Mouse (Mus musculus) cerebellum, postnatal 10 days (tissue): ENCODE measurements around the gene Pard3b.

Source experiments
- DNase-seq, 2 experiments: peaks; one replicate each; pipeline ENCODE4 v3.0.0; 2021; ENCODE audit warnings: mixed read lengths in 2 of 2

Pard3b gene

DNA sequence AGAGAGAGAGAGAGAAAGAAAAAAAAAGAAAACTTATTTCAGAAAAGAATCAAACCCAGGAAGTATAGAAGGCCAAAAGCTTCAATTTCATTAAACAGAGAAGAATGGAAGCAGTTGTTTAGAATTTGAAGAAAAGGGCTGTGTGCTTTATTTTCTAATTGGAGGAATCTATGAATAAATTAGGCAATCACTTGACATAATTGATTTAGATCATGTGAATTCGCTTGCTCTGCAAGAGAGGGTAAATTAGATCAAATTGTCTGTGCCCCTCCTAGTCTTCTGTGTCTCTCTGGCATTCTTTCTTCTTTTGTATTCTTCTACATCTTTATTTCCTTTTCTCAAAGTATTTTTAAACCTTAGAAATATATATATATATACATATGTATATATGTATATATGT, 616.3 kb downstream of the Pard3b start:
- no peak for DNase-seq

DNA sequence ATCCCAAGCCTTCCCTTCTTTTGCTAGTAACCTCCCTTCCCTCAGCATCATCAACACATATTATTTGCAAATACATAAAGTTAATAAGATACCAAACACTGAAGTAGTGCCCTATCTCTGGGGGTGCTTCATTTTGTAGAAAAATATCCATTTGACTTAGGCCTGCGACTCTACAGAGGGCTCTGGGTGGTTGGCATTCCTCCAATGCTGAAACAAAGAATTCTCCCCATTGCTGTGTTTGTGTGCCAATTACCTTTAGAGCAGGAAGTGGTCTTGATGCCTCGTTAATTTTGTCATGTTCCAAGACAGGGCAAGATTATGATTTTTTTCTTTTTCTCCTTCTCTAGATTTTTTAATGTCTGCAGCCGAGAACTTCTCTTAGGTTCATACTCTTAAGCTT, 637.8 kb downstream of the Pard3b start:
- peak; percentile 50 to 53 for DNase-seq

DNA sequence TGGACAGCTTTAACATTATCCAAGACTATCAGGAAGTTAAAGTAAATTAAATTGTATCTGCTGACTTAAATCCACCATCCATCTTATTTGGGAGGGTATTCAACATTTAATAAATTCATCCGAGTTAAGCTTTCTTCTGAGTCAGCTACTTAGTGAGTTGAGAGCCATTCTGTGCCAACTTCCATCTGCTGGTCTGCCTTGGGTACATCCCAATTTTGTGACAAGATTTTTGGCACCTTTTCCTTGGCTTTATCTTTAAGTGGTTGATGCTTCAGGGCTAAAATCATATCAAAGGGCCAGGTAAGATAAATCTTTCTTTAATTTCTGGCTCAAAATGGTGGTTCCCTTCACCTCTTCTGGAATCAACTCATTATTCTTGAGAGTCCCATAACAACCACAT, 640.0 kb downstream of the Pard3b start:
- DNase-seq: peak; percentile 62 to 65

DNA sequence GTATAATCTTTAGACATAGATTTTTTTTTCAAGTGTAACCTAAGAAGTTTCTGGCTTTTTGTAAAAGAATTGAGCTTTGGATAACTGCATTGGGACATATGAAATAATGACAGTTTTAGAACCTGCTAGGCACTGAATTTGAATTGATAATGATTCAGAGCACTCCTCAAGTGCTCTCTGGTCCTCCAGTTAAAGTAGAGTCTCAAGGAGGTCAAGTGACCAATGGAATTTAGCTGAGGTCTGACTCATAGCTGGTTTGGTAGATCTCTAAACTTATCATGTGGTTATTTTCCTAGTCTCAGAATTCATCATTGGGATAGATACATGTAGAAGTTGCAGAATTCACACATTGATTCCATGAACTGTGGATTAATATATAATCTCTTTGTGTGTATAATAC, 642.0 kb downstream of the Pard3b start:
- DNase-seq: no peak

- no peak for DNase-seq
These were observed 644.2 kb downstream of the Pard3b start for GRCm38 (mm10) chr1:62282835-62283234.

- DNase-seq: no peak
These were observed 645.0 kb downstream of the Pard3b start for GRCm38 (mm10) chr1:62283624-62284023.

DNA sequence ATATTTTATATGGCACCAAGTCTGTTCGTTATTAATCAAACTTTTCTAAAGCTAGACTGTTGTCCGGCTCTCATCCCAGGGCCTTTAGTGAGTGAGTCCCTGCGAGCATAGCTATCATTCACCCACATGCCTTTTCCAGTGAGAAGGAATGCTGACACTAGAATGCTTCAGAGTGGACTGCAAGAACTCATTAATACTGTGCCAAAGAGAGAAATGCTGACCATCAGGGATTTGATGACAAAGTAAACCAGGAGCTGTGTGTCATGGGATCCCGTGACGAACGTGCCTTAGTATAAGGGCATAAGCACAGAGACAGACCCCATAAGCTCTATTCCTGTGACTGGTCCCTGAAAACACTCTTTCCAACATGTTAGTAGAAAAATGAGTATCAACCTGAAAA, 670.8 kb downstream of the Pard3b start:
- DNase-seq: no peak

DNA sequence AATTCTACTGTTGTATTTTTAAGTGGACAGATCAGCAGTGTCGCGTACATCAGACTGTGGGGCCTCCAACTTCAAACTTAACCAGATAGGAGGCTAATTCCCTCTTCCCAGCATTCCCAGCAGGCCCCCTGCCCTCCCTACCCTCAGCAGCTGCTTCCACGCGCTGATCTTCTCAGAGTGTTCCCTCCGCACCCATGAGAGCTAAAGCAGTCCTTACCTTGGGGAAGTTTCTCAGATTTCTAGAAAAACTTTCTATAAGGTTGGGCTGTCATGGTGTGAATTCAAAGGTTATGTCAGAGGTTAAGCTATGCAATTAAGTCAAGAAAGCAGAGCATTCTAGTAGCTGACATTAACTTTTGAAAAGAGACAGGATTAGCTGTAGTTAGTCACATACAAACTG, 686.6 kb downstream of the Pard3b start:
- no peak for DNase-seq

DNA sequence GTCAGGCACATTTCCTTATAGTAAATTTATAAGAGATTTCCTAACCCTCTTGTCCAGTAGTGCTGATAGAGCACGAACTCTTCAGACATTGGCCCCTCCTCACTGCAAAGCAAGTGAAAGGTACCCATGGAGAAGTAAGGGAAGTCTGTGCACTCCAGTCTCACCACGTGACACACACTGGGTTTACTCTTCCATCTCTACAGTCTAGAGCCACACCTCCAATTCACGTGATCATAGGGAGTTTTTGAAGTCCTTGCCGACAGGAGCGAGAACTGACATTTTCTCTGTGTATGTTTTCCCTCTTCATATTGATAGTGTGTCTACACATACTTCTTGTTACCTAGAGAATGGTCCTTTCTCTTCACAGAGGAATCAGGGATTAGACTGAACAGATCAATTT, 689.1 kb downstream of the Pard3b start:
- no peak for DNase-seq

GRCm38 (mm10) chr1:62328808-62329207, 690.2 kb downstream of the Pard3b start:
- DNase-seq: no peak

- DNase-seq: peak in 1 of 2 experiments; percentile 8
These were observed 694.4 kb downstream of the Pard3b start for GRCm38 (mm10) chr1:62333016-62333415.

DNA sequence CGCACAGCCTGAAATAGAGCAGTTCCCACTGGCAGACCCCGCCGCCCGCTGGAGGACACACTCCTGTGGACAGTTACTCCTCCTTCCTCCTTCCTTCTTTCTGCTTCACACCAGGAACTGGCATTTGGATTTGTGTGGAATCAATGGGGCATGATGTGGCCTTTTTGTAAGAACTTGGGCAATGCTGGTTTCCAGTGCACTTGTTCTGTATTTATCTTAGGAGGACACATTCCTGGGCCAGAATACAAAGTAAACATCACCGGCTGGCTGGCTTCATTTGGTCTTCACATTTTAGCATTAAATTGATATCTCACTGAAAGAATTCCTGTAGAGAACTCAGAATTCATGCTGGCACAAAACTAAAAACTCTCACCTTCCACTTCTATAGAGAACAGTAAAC, 695.6 kb downstream of the Pard3b start:
- DNase-seq: no peak

DNA sequence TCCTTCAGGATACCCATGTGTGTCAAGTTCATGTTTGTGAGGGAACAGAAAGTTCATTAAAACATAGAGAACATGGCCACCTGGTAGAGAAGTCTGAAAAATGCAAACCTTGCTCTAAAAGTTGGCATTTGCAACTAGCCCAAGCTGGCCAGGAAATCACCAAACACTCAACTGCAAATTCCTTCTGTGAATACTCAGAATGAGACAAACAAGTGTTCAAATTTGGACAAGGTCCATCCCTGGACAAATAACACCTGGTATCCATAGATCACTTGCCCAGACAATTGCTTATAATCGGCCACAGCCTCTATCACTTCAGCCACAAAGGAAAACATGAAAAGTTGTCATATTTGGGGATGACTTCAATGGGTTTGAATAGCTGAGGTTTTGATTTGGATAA, 701.6 kb downstream of the Pard3b start:
- no peak for DNase-seq

DNA sequence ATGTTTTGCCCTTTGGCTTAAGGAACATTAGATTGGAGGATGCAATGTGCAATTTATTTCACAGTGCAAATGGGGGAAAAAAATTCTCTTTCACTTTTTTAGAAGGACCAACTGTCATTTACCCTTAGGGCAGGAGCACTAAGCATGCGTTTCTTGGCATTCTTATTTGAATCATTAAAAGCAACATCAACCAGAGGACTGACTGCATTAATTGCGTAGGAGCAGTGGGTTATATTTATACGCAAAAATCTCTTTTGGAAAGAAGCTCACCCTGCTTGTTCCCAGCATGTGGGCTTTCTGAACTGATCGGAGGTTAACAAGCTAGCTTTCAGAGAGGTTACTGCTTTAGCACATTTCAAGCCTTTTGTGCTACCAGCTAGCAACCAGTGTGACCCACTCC, 705.7 kb downstream of the Pard3b start:
- DNase-seq: no peak

DNA sequence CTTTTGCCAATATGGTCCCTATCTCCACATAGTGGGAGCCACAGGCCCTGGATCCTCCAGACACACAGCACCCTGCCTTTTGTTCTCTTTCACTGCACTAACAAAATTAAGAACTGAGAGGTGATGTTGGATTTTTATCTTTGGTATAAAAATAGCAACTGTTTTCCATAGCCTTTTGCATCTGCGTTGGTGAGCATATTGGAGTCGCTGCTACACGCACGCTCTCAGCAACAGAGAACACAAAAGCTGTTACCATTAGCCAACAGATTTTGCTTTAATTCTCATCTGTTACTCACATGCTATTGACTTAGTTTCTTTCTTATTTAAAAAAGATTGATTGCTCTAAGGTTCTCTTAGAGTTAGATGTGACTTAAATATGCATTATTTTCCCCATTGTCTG, 709.7 kb downstream of the Pard3b start:
- no peak for DNase-seq

- no peak for DNase-seq
These were observed 716.9 kb downstream of the Pard3b start for GRCm38 (mm10) chr1:62355496-62355895.

DNA sequence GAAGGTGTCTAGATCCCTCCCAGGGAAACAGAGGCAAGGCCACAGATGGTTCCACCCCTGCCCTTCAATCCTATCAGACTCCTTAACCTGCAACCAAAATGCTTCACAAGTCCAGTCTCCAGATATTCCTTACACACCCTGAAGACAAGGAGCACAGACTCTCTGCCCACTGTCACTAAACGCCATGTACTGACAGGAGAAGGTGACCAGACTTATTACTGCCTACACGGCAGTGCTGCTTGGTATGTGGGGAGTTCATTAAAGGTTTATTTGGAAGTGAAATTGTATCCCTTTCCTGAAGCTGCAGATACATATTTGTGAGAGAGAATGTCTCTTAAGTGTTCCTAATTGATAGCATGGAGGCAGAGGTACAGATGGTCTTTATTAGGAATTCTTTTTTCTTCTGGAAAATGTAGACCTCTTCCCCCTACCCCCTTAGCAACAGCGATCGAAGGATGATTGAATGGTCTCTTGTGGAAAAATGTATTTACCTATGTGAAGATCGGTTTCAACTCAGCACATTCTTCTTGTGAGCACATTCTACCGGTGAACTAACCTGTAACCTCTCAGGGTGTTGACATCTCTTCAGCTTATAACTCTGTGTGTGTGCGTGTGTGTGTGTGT, 735.9 kb downstream of the Pard3b start:
- DNase-seq: no peak

- DNase-seq: no peak
These were observed 739.7 kb downstream of the Pard3b start for GRCm38 (mm10) chr1:62378335-62378734.

DNA sequence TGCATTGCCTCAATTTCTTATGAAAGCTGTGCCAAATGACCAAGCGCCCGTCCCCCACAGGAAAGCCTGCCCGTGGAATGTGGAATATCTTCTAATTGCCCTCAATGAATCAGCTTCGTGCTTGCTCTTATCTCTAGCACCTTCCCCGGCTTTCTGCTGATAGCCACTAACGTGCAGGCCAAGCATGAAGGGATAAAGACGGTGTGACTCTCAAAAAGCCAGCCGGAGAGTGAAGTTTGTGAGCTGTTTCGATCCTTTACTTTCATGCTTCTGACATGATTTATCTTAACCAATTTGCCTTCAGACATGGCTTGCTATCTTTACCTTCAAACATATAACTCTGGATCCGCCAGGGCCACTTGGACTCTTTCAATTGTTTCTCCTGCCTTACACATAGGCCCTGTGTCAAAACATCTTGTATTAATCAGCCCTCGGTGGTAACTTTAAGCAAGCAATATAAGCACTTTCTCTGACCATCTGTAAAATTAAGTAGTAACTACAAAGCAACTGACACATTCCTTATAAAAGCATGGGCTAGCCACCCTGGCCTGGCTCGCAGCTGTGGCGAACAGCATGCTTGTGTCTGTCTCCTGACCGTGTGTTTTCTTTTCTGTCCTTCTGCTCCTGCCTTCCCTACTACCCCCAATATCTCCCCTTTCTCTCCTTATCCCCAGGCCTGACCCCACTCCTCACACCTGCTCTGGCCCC, 744.3 kb downstream of the Pard3b start:
- peak; percentile 6 to 19 for DNase-seq

- DNase-seq: no peak
These were observed 745.6 kb downstream of the Pard3b start for GRCm38 (mm10) chr1:62384241-62384640.

- no peak for DNase-seq
These were observed 749.4 kb downstream of the Pard3b start for GRCm38 (mm10) chr1:62388013-62388412.

- no peak for DNase-seq
These were observed 754.2 kb downstream of the Pard3b start for GRCm38 (mm10) chr1:62392863-62393262.

- peak; percentile 13 to 15 for DNase-seq
These were observed 755.9 kb downstream of the Pard3b start for GRCm38 (mm10) chr1:62394555-62394954.

DNA sequence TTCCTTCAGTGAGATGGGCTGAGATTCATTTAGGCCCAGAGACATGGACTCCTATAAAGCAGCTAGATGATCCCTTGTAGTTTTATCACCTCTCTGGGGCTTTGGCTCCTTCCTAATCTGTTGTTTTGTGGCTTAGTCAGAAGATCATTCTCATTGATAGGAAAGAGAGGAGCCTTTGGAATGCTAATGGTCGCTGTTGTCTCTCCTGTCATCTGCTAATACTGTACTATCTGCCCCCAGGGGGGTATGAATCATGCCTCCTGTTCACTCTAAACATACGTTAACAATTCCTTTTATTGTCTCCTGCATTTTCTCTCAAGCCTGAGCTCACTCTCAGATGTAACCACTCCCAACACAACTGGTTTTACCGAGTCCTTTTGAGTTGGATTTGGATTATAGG, 759.6 kb downstream of the Pard3b start:
- no peak for DNase-seq

DNA sequence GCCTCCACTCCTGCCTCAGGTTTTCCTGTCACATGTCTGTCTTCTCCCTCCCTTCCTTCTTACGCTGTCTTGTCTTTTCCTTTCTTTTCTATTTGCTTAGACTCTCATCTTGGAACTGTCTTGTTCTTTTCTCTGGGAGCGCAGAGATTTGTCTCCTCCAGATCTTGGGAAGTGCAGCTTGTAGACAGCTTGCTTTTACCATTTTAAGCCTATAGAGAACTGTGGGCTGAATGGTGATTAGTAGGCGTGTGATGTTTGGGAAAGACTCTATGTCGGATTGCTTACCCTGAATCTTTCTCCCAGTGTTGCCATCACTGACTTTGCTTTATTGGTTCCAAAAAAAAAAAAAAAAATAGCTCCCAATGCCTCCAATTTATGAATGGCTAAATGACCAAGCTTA, 760.1 kb downstream of the Pard3b start:
- no peak for DNase-seq
